Mouse (Mus musculus) liver, embryonic 11.5 days (tissue): ENCODE data around the gene Qsox2. TPM values are rescaled to one million over a fixed set of nuclear protein-coding genes. Genes with fewer than 3 reads are reported as not detected.

Experiments
- ATAC-seq: fragments of 200-750 bp; cut with Nextera tagmentation; replicated peaks from 2 replicates; pipeline ENCODE4 v1.8.0; 2017; ENCODE audit warnings: moderate number of reproducible peaks, mild to moderate bottlenecking, moderate TSS enrichment, moderate library complexity; ENCODE audit not compliant: low FRiP score
- DNase-seq: peaks from one replicate; pipeline ENCODE4 v3.0.0-alpha.2; 2017; ENCODE audit warnings: low spot score
- H3K27ac ChIP-seq: fragments of 300-500 bp; sonication (generic); 2 replicates; pipeline ENCODE4 v1.5.1; 2014; ENCODE audit warnings: mild to moderate bottlenecking, low read depth, low read length, control low read depth
- H3K27me3 ChIP-seq: fragments of 300-500 bp; sonication (generic); replicated peaks from 2 replicates; pipeline ENCODE4 v1.6.1; 2014; ENCODE audit warnings: low read length, mixed read lengths; ENCODE audit not compliant: control insufficient read depth, insufficient read depth
- H3K36me3 ChIP-seq: fragments of 300-500 bp; sonication (generic); 2 replicates; pipeline ENCODE4 v1.6.1; 2014; ENCODE audit warnings: mild to moderate bottlenecking, low read length, moderate library complexity, mixed read lengths; ENCODE audit not compliant: control insufficient read depth, insufficient read depth
- H3K4me1 ChIP-seq: fragments of 300-500 bp; sonication (generic); replicated peaks from 2 replicates; pipeline ENCODE4 v1.6.1; 2014; ENCODE audit warnings: low read length, mixed read lengths; ENCODE audit not compliant: control insufficient read depth, insufficient read depth
- H3K4me2 ChIP-seq: fragments of 300-500 bp; sonication (generic); 2 replicates; pipeline ENCODE4 v1.6.1; 2014; ENCODE audit warnings: mild to moderate bottlenecking, control low read depth, moderate library complexity
- H3K4me3 ChIP-seq: fragments of 300-500 bp; sonication (generic); 2 replicates; pipeline ENCODE4 v1.5.1; 2014; ENCODE audit warnings: low read depth, low read length, control low read depth
- H3K9ac ChIP-seq: fragments of 300-500 bp; sonication (generic); 2 replicates; pipeline ENCODE4 v1.6.1; 2014; ENCODE audit warnings: low read depth, low read length, control low read depth
- H3K9me3 ChIP-seq: fragments of 300-500 bp; sonication (generic); 2 replicates; pipeline ENCODE4 v1.6.1; 2016; ENCODE audit warnings: low read length, inconsistent platforms, mixed read lengths; ENCODE audit not compliant: control insufficient read depth
- WGBS: fragments of 180-500 bp; shearing (Covaris S2); extraction: QIAGEN DNeasy Blood & Tissue Kit; methylation state at CpG from one replicate; pipeline ENCODE4 v1.1.7; 2014; 5-methylcytosine and 5-hydroxymethylcytosine counted together
- polyA plus RNA-seq: library from polyadenylated mRNA; unstranded; fragments of >200 nt; fragmentation: Nextera tagmentation; extraction: Ambion mirVana; gene quantifications from 2 replicates; pipeline ENCODE4 v1.2.1, GENCODE M21; 2014

Qsox2 gene
- polyA plus RNA-seq, 1 experiment from 2014 or later: 14.7 TPM

DNA sequence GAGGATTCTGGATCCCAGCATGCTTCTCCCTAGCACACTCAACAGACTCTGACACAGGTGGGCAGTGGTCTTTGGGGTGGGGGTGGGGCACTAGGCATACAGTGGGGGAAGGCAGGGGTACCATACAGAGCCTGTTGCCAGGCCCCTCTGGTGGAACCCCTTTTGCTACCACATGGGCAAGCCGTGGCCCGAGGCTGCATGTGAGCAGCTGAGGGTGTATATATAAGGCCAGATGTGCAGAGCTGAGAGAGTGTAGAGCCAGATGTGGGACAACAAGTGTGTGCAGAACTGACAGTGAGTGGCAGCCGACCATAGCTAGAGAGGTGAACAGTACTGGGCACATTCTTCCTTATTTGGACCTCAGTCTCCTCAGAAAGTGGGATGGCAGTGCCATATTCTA lies 70.4 kb downstream of the Qsox2 start:
- Histone ChIP-seq H3K9me3 (no peaks in the 10 kb centered on the region), H3K27me3 (peaks cover 11% of the 10 kb centered on the region; the same call in 1 of the 2 replicates), H3K27ac (no peak overlapping the region), H3K4me2 (no peak overlapping the region), H3K4me1 (no peaks in the 10 kb centered on the region; the same call in 1 of the 2 replicates), H3K9ac (no peak overlapping the region), H3K36me3 (no peaks in the 10 kb centered on the region), H3K4me3 (no peak overlapping the region)
- DNase-seq (no peak), ATAC-seq (no peak)
- 89% methylated on average over 3 of the region's 3 CpGs for WGBS

Other genes starting within 250 kb of the Qsox2 start
- gene Ubac1, start 215.8 kb downstream of the Qsox2 start, polyA plus RNA-seq: 290 and 303 TPM in 2 replicates
- gene Nacc2, start 114.3 kb downstream of the Qsox2 start, polyA plus RNA-seq: 4.0 TPM in 2 replicates
- 0.09 TPM in 1 of 2 replicates, not detected in the other for gene Lhx3, start 29.2 kb downstream of the Qsox2 start, polyA plus RNA-seq
- not detected in 2 replicates for gene Ccdc187, start 57.0 kb upstream of the Qsox2 start, polyA plus RNA-seq
- gene Gpsm1, start 78.0 kb upstream of the Qsox2 start, polyA plus RNA-seq: 17.0 and 18.9 TPM in 2 replicates
- 23.0 and 23.8 TPM in 2 replicates for gene Dnlz, start 114.6 kb upstream of the Qsox2 start, polyA plus RNA-seq
- gene Card9, start 123.4 kb upstream of the Qsox2 start, polyA plus RNA-seq: 1.1 and 1.7 TPM in 2 replicates
- 36.4 and 41.6 TPM in 2 replicates for gene Snapc4, start 143.1 kb upstream of the Qsox2 start, polyA plus RNA-seq
- 94.4 and 95.7 TPM in 2 replicates for gene Entr1, start 151.8 kb upstream of the Qsox2 start, polyA plus RNA-seq
- 147 and 150 TPM in 2 replicates for gene Pmpca, start 151.8 kb upstream of the Qsox2 start, polyA plus RNA-seq
- gene Inpp5e, start 171.7 kb upstream of the Qsox2 start, polyA plus RNA-seq: 17.7 and 19.2 TPM in 2 replicates
- gene Sec16a, start 207.7 kb upstream of the Qsox2 start, polyA plus RNA-seq: 33.7 TPM in 2 replicates